Mouse (Mus musculus): ENCODE measurements around the gene Asf1a. TPM values are rescaled to one million over a fixed set of nuclear protein-coding genes. Genes with fewer than 3 reads are reported as not detected.
"Not testable (repeated sequence)": the region's sequence is repeated elsewhere in the genome, so short reads cannot be mapped to it uniquely, and the experiment has no call there.

Asf1a gene
- polyA plus RNA-seq, 1 experiment from 2014 or later = 166 TPM

DNA sequence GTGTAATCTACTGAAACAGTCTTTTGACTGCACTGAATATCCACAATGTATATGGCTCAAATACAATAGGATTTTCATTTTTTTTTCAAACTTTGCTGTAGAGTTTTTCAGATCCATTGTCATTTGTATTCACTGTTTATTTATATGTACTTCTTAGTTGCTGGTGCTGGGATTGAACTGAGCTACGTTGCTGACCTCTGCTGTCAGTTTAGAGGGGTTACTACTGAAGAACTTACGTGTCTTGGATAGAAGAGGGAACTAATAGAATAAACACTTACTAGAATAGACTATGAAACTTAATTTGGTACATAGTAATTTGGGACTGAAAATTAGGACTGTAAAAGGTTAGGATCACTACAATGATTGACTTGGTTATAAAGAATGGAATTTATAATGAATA lies 8.8 kb downstream of the Asf1a start:
- 79% methylated on average over 2 of the region's 2 CpGs for WGBS
- Histone ChIP-seq H3K4me1 (peaks cover 12% of the 10 kb centered on the region), H3K4me2 (replicated peaks) (no peak overlapping the region), H3K4me3 (no peak overlapping the region), H3K27me3 (no peaks in the 10 kb centered on the region), H3K9ac (replicated peaks) (no peak overlapping the region), H3K27ac (replicated peaks) (no peak overlapping the region), H3K9me3 (no peaks in the 10 kb centered on the region), H3K36me3 (peaks cover 70% of the 10 kb centered on the region)
- no peak for ATAC-seq (ENCODE audit: low FRiP score, low read depth)

DNA sequence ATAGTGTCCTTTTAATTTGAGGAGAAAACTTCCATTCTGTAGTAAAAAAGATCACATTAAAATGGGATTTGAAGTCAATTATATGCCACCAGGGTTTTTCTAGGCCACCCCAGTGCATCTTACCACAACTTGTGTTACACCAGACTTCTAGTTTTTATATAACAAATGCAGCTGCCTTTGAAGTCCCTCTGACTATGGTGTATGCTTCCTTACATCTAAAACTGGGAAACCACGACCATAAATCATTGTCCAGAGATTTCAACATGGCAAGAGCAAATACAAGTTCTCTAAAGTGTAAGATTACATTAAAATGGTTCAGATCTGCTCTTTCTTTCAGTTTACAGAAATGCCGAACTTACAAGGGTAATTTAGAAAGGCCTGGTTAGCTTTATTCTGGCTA lies 11.7 kb downstream of the Asf1a start:
- no peak for ATAC-seq (ENCODE audit: low FRiP score, low read depth)
- 85% methylated on average over 2 of the region's 2 CpGs for WGBS
- Histone ChIP-seq H3K4me1 (no peaks in the 10 kb centered on the region), H3K9me3 (no peaks in the 10 kb centered on the region), H3K27ac (replicated peaks) (no peak overlapping the region), H3K9ac (replicated peaks) (no peak overlapping the region), H3K4me2 (replicated peaks) (no peak overlapping the region), H3K4me3 (no peak overlapping the region), H3K36me3 (peaks cover 67% of the 10 kb centered on the region), H3K27me3 (no peaks in the 10 kb centered on the region)

DNA sequence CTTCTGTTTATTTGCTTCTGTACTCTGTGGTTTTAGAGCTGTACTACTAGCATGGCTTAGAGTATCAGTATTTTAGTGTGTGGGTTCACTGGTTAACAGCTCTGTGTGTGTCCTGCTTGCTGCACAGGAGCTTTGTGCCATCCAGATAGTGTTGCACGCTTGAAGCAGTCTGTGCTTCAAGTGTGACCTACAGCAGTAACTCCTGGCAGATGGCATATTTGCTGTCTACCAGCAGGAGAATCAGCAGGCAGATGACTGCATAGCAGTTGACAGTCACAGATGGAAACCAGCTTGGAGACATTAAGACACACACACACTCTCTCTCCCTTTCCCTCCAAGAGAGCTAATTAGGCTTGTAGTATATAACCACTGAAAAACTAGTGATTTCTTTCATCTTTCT lies 15.6 kb downstream of the Asf1a start:
- H3K4me1 ChIP-seq = no peaks in the 10 kb centered on the region
- no peak overlapping the region for H3K9ac ChIP-seq (replicated peaks)
- peaks cover 56% of the 10 kb centered on the region for H3K36me3 ChIP-seq
- H3K27ac ChIP-seq (replicated peaks) = no peak overlapping the region
- no peak for ATAC-seq (ENCODE audit: low FRiP score, low read depth)
- no peak overlapping the region for H3K4me2 ChIP-seq (replicated peaks)
- H3K4me3 ChIP-seq = no peak overlapping the region
- 68% methylated on average over 1 of the region's 1 CpGs for WGBS
- H3K27me3 ChIP-seq = no peaks in the 10 kb centered on the region
- H3K9me3 ChIP-seq = no peaks in the 10 kb centered on the region

DNA sequence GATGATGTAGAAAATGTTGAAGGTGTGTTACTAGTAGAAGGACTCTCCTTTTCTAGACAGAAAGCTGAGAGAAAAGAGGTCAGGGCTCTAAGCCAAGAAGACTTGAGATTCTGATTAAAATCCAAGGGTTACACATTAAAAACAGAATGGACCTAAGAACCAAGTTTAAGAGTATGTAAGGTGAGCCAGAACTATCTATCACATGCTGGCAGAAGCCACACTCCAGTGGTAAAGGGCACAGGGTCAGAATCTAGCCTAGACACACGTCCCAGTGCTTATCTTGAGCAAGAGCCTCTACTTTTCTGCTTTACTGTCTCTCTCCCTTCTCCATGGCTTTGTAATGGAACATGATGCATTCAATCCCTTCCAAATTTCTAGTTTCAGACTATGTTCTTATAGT lies 17.4 kb downstream of the Asf1a start:
- Histone ChIP-seq H3K4me1 (no peaks in the 10 kb centered on the region), H3K4me3 (no peak overlapping the region), H3K36me3 (peaks cover 43% of the 10 kb centered on the region), H3K4me2 (replicated peaks) (no peak overlapping the region), H3K9ac (replicated peaks) (no peak overlapping the region), H3K27me3 (no peaks in the 10 kb centered on the region), H3K9me3 (no peaks in the 10 kb centered on the region), H3K27ac (replicated peaks) (no peak overlapping the region)
- 100% methylated on average over 1 of the region's 1 CpGs for WGBS
- ATAC-seq (ENCODE audit: low FRiP score, low read depth) = no peak

DNA sequence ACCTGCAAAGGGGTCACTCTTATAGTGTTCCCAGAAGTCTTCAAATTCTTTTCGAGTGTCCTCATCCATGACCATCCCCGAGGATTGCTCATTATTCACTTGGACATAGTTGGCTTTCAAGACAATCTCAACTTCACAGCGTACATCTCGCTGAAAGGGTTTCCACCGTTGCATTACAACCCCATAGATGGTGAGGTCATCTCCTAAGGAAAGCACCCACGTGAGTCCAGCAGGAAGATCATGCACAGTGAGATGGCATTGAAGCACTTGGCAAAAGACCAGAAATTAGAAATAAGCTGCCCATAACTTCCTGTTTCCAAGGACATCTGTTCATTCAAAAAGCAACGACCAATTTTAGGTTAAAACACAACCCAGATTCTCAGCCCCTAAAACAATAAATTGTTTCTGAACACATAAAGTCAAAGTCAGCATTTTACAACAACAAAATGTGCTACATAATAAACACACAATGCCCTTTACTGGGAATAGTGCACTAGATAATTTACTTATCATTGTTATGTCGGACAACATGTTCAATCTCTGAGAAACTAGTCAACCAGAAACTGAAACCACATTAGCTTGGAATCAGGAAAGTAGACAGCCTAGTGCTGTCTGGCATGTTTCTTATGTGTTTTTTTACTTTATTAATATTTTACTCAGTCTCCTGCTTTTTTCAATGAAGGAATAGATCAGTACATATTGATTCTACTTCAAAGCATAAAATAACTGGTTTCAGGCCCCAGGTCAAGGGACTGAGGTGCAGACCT lies 19.5 kb downstream of the Asf1a start:
- no peak for ATAC-seq (ENCODE audit: low FRiP score, low read depth)

DNA sequence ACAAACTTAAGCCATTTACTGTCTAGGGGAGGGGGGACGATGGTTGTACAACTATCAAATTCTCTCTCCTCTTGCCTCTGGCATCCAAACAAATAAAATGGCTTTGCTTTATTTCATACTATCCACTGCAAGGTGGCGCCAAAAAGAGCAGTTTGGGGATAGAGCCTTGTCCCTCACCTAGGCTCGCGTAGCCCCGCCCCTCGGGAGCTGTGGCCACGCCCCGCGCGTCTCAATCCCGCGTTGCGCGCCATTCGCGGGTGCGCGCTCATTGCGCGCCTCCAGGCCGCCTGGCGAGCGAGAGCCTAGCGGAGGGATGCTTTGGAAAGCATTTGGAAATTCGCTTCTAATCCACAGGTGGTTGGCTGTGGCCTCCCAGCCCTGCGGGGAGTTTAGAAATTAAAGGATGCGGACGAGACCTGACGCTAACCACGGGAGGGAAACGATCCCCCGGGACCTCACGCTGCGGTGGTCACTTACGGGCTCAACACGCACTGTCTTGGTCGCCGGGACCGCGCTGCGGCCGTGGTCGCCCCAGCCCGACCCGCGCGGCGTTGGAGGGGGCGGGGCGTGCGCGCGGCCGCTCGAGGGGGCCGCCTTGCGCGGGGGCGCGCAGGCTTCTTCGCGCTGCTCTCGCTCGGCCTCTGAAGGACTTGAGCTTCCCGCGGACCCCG lies 32.8 kb downstream of the Asf1a start:
- peak overlapping the region; percentile 46 for H3K4me2 ChIP-seq (replicated peaks)
- H3K27ac ChIP-seq (replicated peaks) = peak overlapping the region; percentile 81
- peaks cover 5% of the 10 kb centered on the region; the same call in 1 of the 2 replicates for H3K36me3 ChIP-seq
- no peaks in the 10 kb centered on the region for H3K27me3 ChIP-seq
- H3K9ac ChIP-seq (replicated peaks) = peak overlapping the region; percentile 71
- H3K4me1 ChIP-seq = 0 out of 2 replicates have a peak, but pooled peaks cover 2% of the 10 kb centered on the region
- WGBS = under 1% methylated on average over 60 of the region's 67 CpGs
- H3K4me3 ChIP-seq = peak overlapping the region; percentile 81
- peak; percentile 86 for ATAC-seq (ENCODE audit: low FRiP score, low read depth)
- H3K9me3 ChIP-seq = no peaks in the 10 kb centered on the region

More for the DNA sequence above, 19.5 kb downstream of the Asf1a start:
- Histone ChIP-seq H3K9me3 (no peaks in the 10 kb centered on the region), H3K4me1 (no peaks in the 10 kb centered on the region), H3K4me3 (no peak overlapping the region), H3K9ac (replicated peaks) (no peak overlapping the region), H3K27ac (replicated peaks) (no peak overlapping the region), H3K4me2 (replicated peaks) (no peak overlapping the region), H3K27me3 (no peaks in the 10 kb centered on the region), H3K36me3 (peaks cover 38% of the 10 kb centered on the region)
- 87% methylated on average over 8 of the region's 8 CpGs for WGBS

DNA sequence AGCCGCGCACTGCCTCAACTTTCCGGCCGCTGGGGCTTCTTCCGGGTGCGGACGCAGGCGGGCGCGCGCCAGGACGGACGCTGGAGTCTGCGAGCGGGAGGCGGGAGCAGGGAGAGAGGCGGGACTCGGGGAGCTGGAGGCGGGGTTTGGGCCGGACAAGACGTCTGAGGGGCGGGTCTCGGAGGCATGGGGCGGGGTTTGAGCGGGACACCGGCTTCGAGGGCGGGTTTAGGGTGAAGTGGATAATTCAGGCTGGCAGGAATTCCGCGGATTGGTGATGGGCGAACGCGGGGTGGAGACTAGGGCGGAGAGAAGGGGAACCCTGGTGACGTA lies 33.3 kb downstream of the Asf1a start:
- peak; percentile 97 for ATAC-seq (ENCODE audit: low FRiP score, low read depth)
- 0% methylated on average over 33 of the region's 35 CpGs for WGBS
- H3K4me2 ChIP-seq (replicated peaks) = peak overlapping the region; percentile 46

DNA sequence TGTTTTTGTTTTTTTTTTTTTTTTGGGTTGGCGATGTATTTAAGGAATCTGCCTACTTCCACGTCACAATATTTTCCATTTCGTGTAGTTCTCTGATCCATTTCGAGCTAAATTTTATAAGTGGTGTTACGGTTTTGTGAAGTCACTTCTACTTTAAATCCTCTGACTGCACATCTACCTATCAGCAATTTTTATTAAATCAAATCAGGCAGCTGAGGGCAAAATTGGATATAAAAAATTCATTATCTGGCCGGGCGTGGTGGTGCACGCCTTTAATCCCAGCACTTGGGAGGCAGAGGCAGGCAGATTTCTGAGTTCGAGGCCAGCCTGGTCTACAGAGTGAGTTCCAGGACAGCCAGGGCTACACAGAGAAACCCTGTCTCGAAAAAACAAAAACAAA lies 33.8 kb downstream of the Asf1a start, which contains the start of gene Mcm9:
Gene Mcm9 (minus strand): TSS at position 101 of the 400 bp plus-strand sequence.
- H3K4me3 ChIP-seq = peak within 1 kb of the TSS; percentile 81
- H3K9ac ChIP-seq (replicated peaks) = peak within 1 kb of the TSS; percentile 71
- not testable (repeated sequence) for ATAC-seq (ENCODE audit: low FRiP score, low read depth); H3K4me1 ChIP-seq; H3K27me3 ChIP-seq; H3K36me3 ChIP-seq; H3K9me3 ChIP-seq
- WGBS = 61% methylated on average over 10 of the region's 10 CpGs
- H3K4me2 ChIP-seq (replicated peaks) = peak within 1 kb of the TSS; percentile 46
- H3K27ac ChIP-seq (replicated peaks) = peak within 1 kb of the TSS; percentile 81

More for the DNA sequence above, 33.3 kb downstream of the Asf1a start:
- no peaks in the 10 kb centered on the region for H3K9me3 ChIP-seq
- no peaks in the 10 kb centered on the region for H3K27me3 ChIP-seq
- 0 out of 2 replicates have a peak, but pooled peaks cover 2% of the 10 kb centered on the region for H3K4me1 ChIP-seq
- H3K36me3 ChIP-seq = peaks cover 2% of the 10 kb centered on the region; the same call in 1 of the 2 replicates
- H3K27ac ChIP-seq (replicated peaks) = peak overlapping the region; percentile 81
- peak overlapping the region; percentile 71 for H3K9ac ChIP-seq (replicated peaks)
- H3K4me3 ChIP-seq = peak overlapping the region; percentile 81

DNA sequence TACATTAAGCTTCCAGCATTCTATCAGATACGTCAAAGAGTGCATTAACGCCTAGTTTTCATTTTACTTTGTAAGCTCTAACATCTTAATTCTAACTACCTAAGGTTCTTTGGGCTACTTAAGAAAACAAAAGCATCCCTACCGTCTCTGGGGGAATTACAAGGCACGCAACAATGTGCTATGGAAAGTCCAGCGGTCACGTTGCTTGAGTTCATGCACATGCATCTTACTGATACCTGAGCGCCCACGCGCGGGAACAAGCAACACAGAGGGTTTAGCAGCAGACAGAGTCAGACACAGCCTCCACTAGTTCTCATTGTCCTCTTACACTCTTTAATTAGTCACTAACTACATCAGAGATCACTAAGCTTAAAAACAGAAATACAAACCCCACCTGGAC lies 37.6 kb downstream of the Asf1a start:
- Histone ChIP-seq H3K4me2 (replicated peaks) (no peak overlapping the region), H3K36me3 (no peaks in the 10 kb centered on the region), H3K27ac (replicated peaks) (no peak overlapping the region), H3K4me1 (no peaks in the 10 kb centered on the region), H3K27me3 (no peaks in the 10 kb centered on the region), H3K9me3 (no peaks in the 10 kb centered on the region), H3K4me3 (no peak overlapping the region), H3K9ac (replicated peaks) (no peak overlapping the region)
- 70% methylated on average over 10 of the region's 10 CpGs for WGBS
- ATAC-seq (ENCODE audit: low FRiP score, low read depth) = no peak

DNA sequence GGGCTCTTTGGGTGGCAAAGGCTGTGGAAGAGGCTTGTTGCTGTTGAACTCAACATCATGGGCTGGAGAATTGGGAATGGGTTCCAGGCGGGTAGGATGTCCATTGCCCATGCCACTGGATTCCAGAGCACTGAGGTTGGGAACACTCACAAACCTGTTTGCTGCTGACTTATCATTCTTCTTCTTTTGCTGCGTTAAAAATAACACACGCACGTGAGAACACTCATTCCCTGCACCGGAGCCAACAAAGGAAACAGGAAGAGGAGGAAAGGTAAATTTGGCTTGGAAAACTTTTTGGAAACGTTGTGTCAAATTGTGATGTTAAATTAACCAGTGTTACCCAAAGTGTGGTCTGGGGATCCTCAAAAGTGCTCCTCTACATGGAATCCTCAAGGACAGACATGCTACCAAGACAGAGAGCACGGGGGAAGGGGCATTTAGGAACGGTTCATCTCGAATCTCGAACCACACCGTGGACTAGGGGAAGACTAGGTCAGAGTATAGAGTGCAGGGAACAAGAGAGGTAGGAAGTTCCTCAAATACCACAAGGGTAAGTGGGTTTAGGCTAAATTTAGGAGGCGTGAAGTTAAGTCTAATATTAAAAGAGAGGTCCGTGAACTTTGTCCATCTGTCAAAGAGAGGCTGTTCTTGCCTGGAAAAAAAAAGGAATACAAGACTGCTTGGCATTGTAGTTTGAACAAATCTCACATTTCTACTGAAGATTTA lies 38.9 kb downstream of the Asf1a start:
- no peak overlapping the region for H3K4me3 ChIP-seq

DNA sequence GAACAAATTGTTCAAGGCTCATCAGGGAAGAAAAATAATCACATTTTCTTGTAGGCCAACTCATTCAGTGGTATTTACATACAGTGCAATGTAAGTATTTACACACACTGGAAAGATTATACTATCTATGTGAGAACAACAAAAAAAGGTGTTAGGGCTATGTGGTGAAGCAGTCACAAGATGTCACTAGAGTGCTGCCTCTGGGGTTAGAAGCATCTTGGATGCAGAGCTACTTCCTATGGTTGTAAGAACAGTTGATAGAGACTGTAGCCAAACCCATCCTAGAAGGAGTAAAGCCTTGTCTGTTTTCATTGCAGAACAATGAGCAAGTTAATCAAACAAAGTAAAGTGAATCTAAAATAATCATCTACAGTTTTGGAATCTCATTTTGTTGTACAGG lies 45.0 kb downstream of the Asf1a start:
- no peaks in the 10 kb centered on the region for H3K9me3 ChIP-seq
- H3K36me3 ChIP-seq = no peaks in the 10 kb centered on the region
- H3K9ac ChIP-seq (replicated peaks) = no peak overlapping the region
- H3K4me3 ChIP-seq = no peak overlapping the region
- H3K4me1 ChIP-seq = no peaks in the 10 kb centered on the region
- H3K27me3 ChIP-seq = no peaks in the 10 kb centered on the region
- H3K4me2 ChIP-seq (replicated peaks) = no peak overlapping the region
- ATAC-seq (ENCODE audit: low FRiP score, low read depth) = peak; percentile 74
- H3K27ac ChIP-seq (replicated peaks) = no peak overlapping the region

More for the DNA sequence above, 38.9 kb downstream of the Asf1a start:
- no peak overlapping the region for H3K4me2 ChIP-seq (replicated peaks)
- 90% methylated on average over 13 of the region's 13 CpGs for WGBS
- no peak for ATAC-seq (ENCODE audit: low FRiP score, low read depth)
- no peak overlapping the region for H3K27ac ChIP-seq (replicated peaks)
- no peaks in the 10 kb centered on the region for H3K27me3 ChIP-seq
- H3K9me3 ChIP-seq = no peaks in the 10 kb centered on the region
- H3K36me3 ChIP-seq = no peaks in the 10 kb centered on the region
- H3K4me1 ChIP-seq = no peaks in the 10 kb centered on the region
- no peak overlapping the region for H3K9ac ChIP-seq (replicated peaks)

DNA sequence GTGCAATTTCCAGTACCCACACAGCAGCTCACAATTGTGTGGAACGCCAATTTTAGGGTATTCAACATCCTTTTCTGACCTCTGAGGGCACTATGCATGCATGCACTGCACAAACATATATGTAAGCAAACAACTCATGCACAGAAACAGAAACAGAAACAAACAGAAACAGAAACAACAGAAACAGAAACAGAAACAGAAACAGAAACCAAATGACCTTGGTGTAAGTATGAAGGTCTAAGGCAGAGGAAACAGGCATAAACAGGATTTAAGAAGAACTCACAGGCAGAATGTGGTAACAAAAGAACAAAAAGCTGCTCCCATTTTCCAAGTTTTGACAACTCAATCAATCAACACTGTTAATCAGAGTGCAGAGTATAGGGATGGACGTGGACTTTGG lies 54.1 kb downstream of the Asf1a start:
- no peaks in the 10 kb centered on the region for H3K4me1 ChIP-seq
- no peak for ATAC-seq (ENCODE audit: low FRiP score, low read depth)
- H3K4me3 ChIP-seq = no peak overlapping the region
- 0 out of 2 replicates have a peak, but pooled peaks cover 2% of the 10 kb centered on the region for H3K36me3 ChIP-seq
- no peaks in the 10 kb centered on the region for H3K27me3 ChIP-seq
- no peak overlapping the region for H3K4me2 ChIP-seq (replicated peaks)
- H3K27ac ChIP-seq (replicated peaks) = no peak overlapping the region
- WGBS = 89% methylated on average over 2 of the region's 2 CpGs
- no peak overlapping the region for H3K9ac ChIP-seq (replicated peaks)
- H3K9me3 ChIP-seq = no peaks in the 10 kb centered on the region
